Mouse (Mus musculus): ENCODE measurements around the gene Macrod1. TPM values are rescaled to one million over a fixed set of nuclear protein-coding genes. Genes with fewer than 3 reads are reported as not detected.

Macrod1 gene
- polyA plus RNA-seq, 1 experiment: 18.3 TPM

DNA sequence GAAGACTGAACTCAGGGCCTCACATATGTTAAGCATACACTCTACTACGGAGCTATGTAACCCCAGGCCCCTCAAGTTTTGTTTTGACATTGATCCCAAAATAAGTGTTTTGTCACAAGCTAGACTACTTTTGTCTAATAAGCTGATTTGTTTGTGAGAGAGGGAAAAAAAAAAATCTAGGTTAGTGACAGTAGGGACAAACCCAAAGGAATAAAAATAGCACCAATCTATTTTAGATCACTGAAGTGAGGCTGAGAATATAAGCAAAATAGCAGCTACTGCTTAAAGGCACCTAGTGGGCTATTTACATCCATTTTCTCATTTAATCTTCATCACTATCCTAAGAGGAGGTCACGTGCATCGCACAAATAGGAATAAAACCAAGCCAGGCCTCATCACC lies 183.0 kb downstream of the Macrod1 start:
- no peak overlapping the region for H3K27ac ChIP-seq (ENCODE audit: insufficient read depth, low read depth, low read length)

DNA sequence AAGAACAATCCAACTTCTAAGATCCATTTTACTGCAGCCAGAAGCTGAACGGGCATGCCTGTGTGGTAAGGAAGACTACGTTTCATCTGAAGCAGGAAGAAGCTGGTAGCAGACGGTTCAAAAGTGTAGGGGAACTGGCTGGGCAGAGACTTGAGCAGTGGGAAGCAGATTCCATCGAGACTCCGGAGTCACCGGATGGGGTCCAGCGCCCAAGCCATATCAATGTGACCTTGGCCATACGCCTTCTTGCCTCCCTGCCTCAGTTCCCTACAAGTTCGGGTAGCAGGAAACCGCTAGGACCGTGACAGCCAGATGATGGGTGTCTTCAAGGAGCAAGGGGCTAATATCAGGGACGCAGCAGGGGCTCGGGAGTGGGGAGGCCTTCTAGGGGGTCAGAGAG lies 183.7 kb downstream of the Macrod1 start:
- peaks cover 8% of the 10 kb centered on the region; the same call in 1 of the 2 replicates for H3K4me1 ChIP-seq (ENCODE audit: control insufficient read depth, insufficient read depth, low read length)

More for the DNA sequence above, 183.0 kb downstream of the Macrod1 start:
- TF ChIP-seq POLR2A (IDR thresholded peaks at IDR 0.05; ENCODE audit: borderline replicate concordance, low read depth, low read length) (no peak), CTCF (IDR thresholded peaks at IDR 0.05; ENCODE audit: low read depth, low read length) (no peak)
- Histone ChIP-seq H3K4me3 (ENCODE audit: insufficient read depth, low read length) (peak overlapping the region; percentile 81), H3K4me1 (ENCODE audit: control insufficient read depth, insufficient read depth, low read length) (peaks cover 8% of the 10 kb centered on the region; the same call in 1 of the 2 replicates)

DNA sequence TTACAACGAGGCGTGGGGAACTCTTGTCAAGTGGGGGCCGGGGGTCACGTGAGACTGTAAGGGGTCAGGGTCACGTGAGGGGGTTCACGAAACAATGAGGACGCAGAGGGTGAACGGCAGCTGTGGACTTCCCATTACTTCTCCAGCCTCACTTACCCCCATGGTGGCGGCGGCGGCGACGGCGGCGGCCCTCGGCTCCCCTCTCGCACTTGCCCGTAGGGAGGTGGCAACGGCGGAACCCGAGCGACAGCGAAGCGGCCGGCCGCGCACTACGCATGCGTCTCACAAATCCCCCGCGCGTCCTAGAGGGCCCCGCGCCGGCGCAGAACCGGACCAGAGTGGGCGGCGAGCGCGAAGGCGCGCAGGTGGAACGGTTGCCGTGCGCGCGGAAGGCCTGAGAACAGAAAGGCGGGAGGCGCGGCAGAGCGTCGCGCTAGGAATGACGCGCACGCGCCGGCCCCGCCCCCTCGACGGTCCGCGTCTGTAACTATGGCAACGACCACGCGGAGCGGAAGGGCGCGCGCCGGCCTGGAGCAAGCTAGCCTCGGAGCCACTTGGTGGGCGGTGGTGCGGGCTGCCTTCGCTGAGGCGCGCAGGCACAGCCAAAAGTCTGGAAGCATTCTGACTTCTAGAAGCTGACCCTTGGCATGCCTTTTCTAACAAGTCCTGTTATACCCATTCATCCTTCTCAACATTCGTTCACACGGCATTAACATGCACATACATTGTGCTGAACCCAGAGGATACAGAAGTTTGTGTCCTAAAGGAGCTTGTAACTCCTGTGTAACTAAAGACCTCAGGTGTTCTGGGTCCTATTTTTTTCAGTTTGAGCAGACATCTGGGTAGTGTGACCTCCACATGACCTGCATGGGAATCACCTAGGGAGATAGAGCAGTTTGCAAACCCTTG lies 184.4 kb downstream of the Macrod1 start, which contains the start of gene Naa40:
Gene Naa40 (minus strand): TSS at position 402 of the 909 bp plus-strand sequence.
- Histone ChIP-seq H3K4me1 (ENCODE audit: control insufficient read depth, insufficient read depth, low read length) (peaks cover 8% of the 10 kb centered on the region; the same call in 1 of the 2 replicates), H3K4me3 (ENCODE audit: insufficient read depth, low read length) (peak within 1 kb of the TSS; percentile 81), H3K27ac (ENCODE audit: insufficient read depth, low read depth, low read length) (peak within 1 kb of the TSS; percentile 77)
- no peak for TF ChIP-seq CTCF (IDR thresholded peaks at IDR 0.05; ENCODE audit: low read depth, low read length)
- no peak for TF ChIP-seq POLR2A (IDR thresholded peaks at IDR 0.05; ENCODE audit: borderline replicate concordance, low read depth, low read length)

More for the DNA sequence above, 183.7 kb downstream of the Macrod1 start:
- Histone ChIP-seq H3K27ac (ENCODE audit: insufficient read depth, low read depth, low read length) (peak overlapping the region; percentile 77), H3K4me3 (ENCODE audit: insufficient read depth, low read length) (peak overlapping the region; percentile 81)
- no peak for TF ChIP-seq CTCF (IDR thresholded peaks at IDR 0.05; ENCODE audit: low read depth, low read length)
- TF ChIP-seq POLR2A (IDR thresholded peaks at IDR 0.05; ENCODE audit: borderline replicate concordance, low read depth, low read length): no peak

DNA sequence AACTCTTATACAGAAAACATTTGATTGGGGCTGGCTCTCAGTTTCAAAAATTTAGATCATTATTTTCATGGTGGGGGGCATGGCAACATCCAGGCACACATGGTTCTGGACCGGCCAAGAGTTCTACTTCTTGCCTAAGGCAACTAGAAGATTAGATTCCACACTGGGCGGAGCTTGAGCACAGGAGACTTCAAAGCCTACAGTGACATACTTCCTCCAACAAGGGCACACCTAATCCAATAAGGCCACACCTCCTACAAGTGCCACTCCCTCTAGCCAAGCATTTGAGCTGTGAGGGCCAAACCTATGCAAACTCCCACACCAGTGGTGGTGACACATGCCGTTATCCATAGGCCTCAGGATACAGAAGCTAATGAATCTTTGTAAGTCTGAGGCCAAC lies 189.4 kb downstream of the Macrod1 start:
- Histone ChIP-seq H3K4me1 (ENCODE audit: control insufficient read depth, insufficient read depth, low read length) (0 out of 2 replicates have a peak, but pooled peaks cover 2% of the 10 kb centered on the region), H3K27ac (ENCODE audit: insufficient read depth, low read depth, low read length) (no peak overlapping the region), H3K4me3 (ENCODE audit: insufficient read depth, low read length) (no peak overlapping the region)
- TF ChIP-seq CTCF (IDR thresholded peaks at IDR 0.05; ENCODE audit: low read depth, low read length) (no peak), POLR2A (IDR thresholded peaks at IDR 0.05; ENCODE audit: borderline replicate concordance, low read depth, low read length) (no peak)

Other genes with a start within 250 kb of the Macrod1 start
- gene Rps6ka4, start 216.2 kb upstream of the Macrod1 start, polyA plus RNA-seq (2012; ENCODE audit: insufficient read depth, insufficient read length, missing spikeins): 17.9 and 20.5 TPM in 2 replicates
- gene Ccdc88b, start 198.6 kb upstream of the Macrod1 start, polyA plus RNA-seq (2012; ENCODE audit: insufficient read depth, insufficient read length, missing spikeins): 31.8 and 33.2 TPM in 2 replicates
- 71.2 and 82.0 TPM in 2 replicates for gene Trmt112, start 147.1 kb upstream of the Macrod1 start, polyA plus RNA-seq (2012; ENCODE audit: insufficient read depth, insufficient read length, missing spikeins)
- gene Prdx5, start 146.7 kb upstream of the Macrod1 start, polyA plus RNA-seq (2012; ENCODE audit: insufficient read depth, insufficient read length, missing spikeins): 349 and 382 TPM in 2 replicates
- 35.3 and 41.6 TPM in 2 replicates for gene Esrra, start 135.0 kb upstream of the Macrod1 start, polyA plus RNA-seq (2012; ENCODE audit: insufficient read depth, insufficient read length, missing spikeins)
- not detected in 2 replicates for gene Catsperz, start 131.4 kb upstream of the Macrod1 start, polyA plus RNA-seq (2012; ENCODE audit: insufficient read depth, insufficient read length, missing spikeins)
- not detected in 2 replicates for gene Kcnk4, start 122.3 kb upstream of the Macrod1 start, polyA plus RNA-seq (2012; ENCODE audit: insufficient read depth, insufficient read length, missing spikeins)
- 36.2 and 38.5 TPM in 2 replicates for gene Bad, start 114.9 kb upstream of the Macrod1 start, polyA plus RNA-seq (2012; ENCODE audit: insufficient read depth, insufficient read length, missing spikeins)
- gene Gpr137, start 114.3 kb upstream of the Macrod1 start, polyA plus RNA-seq (2012; ENCODE audit: insufficient read depth, insufficient read length, missing spikeins): 31.6 and 36.4 TPM in 2 replicates
- gene Ppp1r14b, start 81.8 kb upstream of the Macrod1 start, polyA plus RNA-seq (2012; ENCODE audit: insufficient read depth, insufficient read length, missing spikeins): 64.2 and 73.7 TPM in 2 replicates
- gene Plcb3, start 80.3 kb upstream of the Macrod1 start, polyA plus RNA-seq (2012; ENCODE audit: insufficient read depth, insufficient read length, missing spikeins): 39.8 and 40.6 TPM in 2 replicates
- 118 and 126 TPM in 2 replicates for gene Fkbp2, start 76.3 kb upstream of the Macrod1 start, polyA plus RNA-seq (2012; ENCODE audit: insufficient read depth, insufficient read length, missing spikeins)
- 30.1 and 39.9 TPM in 2 replicates for gene Vegfb, start 69.2 kb upstream of the Macrod1 start, polyA plus RNA-seq (2012; ENCODE audit: insufficient read depth, insufficient read length, missing spikeins)
- gene Dnajc4, start 64.2 kb upstream of the Macrod1 start, polyA plus RNA-seq (2012; ENCODE audit: insufficient read depth, insufficient read length, missing spikeins): 26.8 and 32.2 TPM in 2 replicates
- gene Nudt22, start 60.7 kb upstream of the Macrod1 start, polyA plus RNA-seq (2012; ENCODE audit: insufficient read depth, insufficient read length, missing spikeins): 9.6 and 11.1 TPM in 2 replicates
- gene Trpt1, start 60.7 kb upstream of the Macrod1 start, polyA plus RNA-seq (2012; ENCODE audit: insufficient read depth, insufficient read length, missing spikeins): 1.7 and 2.5 TPM in 2 replicates
- gene Fermt3, start 37.3 kb upstream of the Macrod1 start, polyA plus RNA-seq (2012; ENCODE audit: insufficient read depth, insufficient read length, missing spikeins): 179 and 190 TPM in 2 replicates
- 54.7 and 56.2 TPM in 2 replicates for gene Stip1, start 16.8 kb upstream of the Macrod1 start, polyA plus RNA-seq (2012; ENCODE audit: insufficient read depth, insufficient read length, missing spikeins)
- not detected in 2 replicates for gene Flrt1, start 48.9 kb downstream of the Macrod1 start, polyA plus RNA-seq (2012; ENCODE audit: insufficient read depth, insufficient read length, missing spikeins)
- gene Otub1, start 149.5 kb downstream of the Macrod1 start, polyA plus RNA-seq (2012; ENCODE audit: insufficient read depth, insufficient read length, missing spikeins): 88.1 and 91.4 TPM in 2 replicates
- 562 and 638 TPM in 2 replicates for gene Cox8a, start 160.8 kb downstream of the Macrod1 start, polyA plus RNA-seq (2012; ENCODE audit: insufficient read depth, insufficient read length, missing spikeins)
- gene Naa40, start 184.4 kb downstream of the Macrod1 start, polyA plus RNA-seq (2012; ENCODE audit: insufficient read depth, insufficient read length, missing spikeins): 26.0 and 27.4 TPM in 2 replicates
- gene Rcor2, start 210.5 kb downstream of the Macrod1 start, polyA plus RNA-seq (2012; ENCODE audit: insufficient read depth, insufficient read length, missing spikeins): 0.53 and 1.5 TPM in 2 replicates

Measured in bone marrow macrophage, adult 2 months (primary cell).